Mouse (Mus musculus): ENCODE measurements around the gene Upf2.

GRCm38 (mm10) chr2:6087151-6087550 lies 135.9 kb downstream of the Upf2 start:
- TF ChIP-seq POLR2A (IDR thresholded peaks at IDR 0.05; ENCODE audit: low read depth, low read length) = no peak
- no peak for TF ChIP-seq CTCF (IDR thresholded peaks at IDR 0.05; ENCODE audit: extremely low read depth, insufficient read depth, insufficient read length, insufficient replicate concordance)

All from spleen, adult 2 months (tissue).